Mouse (Mus musculus): ENCODE data around the gene Gm20388.

DNA sequence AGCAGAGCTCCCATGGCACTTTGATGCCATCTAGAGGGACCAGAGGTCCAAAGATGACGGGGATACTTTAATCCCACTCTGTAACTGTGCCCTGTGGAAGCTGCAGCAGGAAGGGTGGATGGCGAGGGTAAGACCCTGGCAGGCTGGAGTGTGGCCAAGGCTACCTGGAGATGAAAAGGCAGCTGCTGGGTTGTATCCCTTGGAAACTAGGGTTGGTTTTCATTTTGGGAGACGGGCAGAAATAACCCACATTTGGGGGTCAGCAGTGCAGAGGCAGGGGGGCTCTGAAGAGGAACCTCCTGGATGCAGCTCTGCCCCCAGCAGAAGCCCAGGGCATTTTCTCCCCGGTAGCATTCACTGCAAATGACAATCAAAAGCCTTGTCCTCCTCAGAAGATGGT is 3594.6 kb downstream of the Gm20388 start:
- TF ChIP-seq CTCF (IDR thresholded peaks at IDR 0.05; ENCODE audit: low read depth, low read length): no peak
- TF ChIP-seq POLR2A (IDR thresholded peaks at IDR 0.05; ENCODE audit: insufficient read depth, low read length): no peak

All from ES-Bruce4 (cell line).